In genomic region chr7:16783758-16784415, GRCm38 (mm10) we compare ENCODE assay signal across 8 mouse cellular contexts. TPM values are rescaled to one million over a fixed set of nuclear protein-coding genes. Genes with fewer than 3 reads are reported as not detected.
A peak's percentile ranks its signal among the peaks of the same experiment; 100 is the strongest.
DNase-seq lines count a peak whose midpoint lies in the region; ATAC-seq lines count a peak whose summit lies in the region.

No protein-coding gene starts in this region.

- H3K27me3 ChIP-seq in forebrain, embryonic 13.5 days: peaks cover 3% of the 10 kb centered on the region; the same call in 1 of the 2 replicates
- peaks cover 24% of the 10 kb centered on the region for H3K27me3 ChIP-seq in hindbrain, embryonic 13.5 days
- H3K27me3 ChIP-seq in liver, embryonic 11.5 days (replicated peaks; ENCODE audit: control insufficient read depth, insufficient read depth, low read length): no peaks in the 10 kb centered on the region
- no peaks in the 10 kb centered on the region for H3K27me3 ChIP-seq in neural tube, embryonic 14.5 days (ENCODE audit: control insufficient read depth, insufficient read depth, low read length)

- 40% methylated on average over 17 of the region's 17 CpGs for WGBS in forebrain, embryonic 13.5 days
- WGBS in hindbrain, embryonic 13.5 days: 45% methylated on average over 17 of the region's 17 CpGs
- 45% methylated on average over 17 of the region's 17 CpGs for WGBS in liver, embryonic 11.5 days
- 43% methylated on average over 17 of the region's 17 CpGs for WGBS in neural tube, embryonic 14.5 days

- H3K4me1 ChIP-seq in forebrain, embryonic 13.5 days: peaks cover 44% of the 10 kb centered on the region
- H3K4me1 ChIP-seq in hindbrain, embryonic 13.5 days (replicated peaks): peaks cover 40% of the 10 kb centered on the region
- peaks cover 21% of the 10 kb centered on the region for H3K4me1 ChIP-seq in liver, embryonic 11.5 days (replicated peaks; ENCODE audit: control insufficient read depth, insufficient read depth, low read length)
- peaks cover 8% of the 10 kb centered on the region; the same call in 1 of the 2 replicates for H3K4me1 ChIP-seq in neural tube, embryonic 14.5 days (ENCODE audit: control insufficient read depth, insufficient read depth, low read length)

- peak overlapping the region; percentile 100 for H3K4me2 ChIP-seq in forebrain, embryonic 13.5 days
- peak overlapping the region; percentile 99 for H3K4me2 ChIP-seq in hindbrain, embryonic 13.5 days
- peak overlapping the region; percentile 79 for H3K4me2 ChIP-seq in liver, embryonic 11.5 days
- H3K4me2 ChIP-seq in neural tube, embryonic 14.5 days (ENCODE audit: low read depth, low read length): peak overlapping the region; percentile 88; the same call in 1 of the 2 replicates

- H3K9ac ChIP-seq in forebrain, embryonic 13.5 days: peak overlapping the region; percentile 79
- H3K9ac ChIP-seq in hindbrain, embryonic 13.5 days: peak overlapping the region; percentile 53; the same call in 1 of the 2 replicates
- H3K9ac ChIP-seq in liver, embryonic 11.5 days (ENCODE audit: low read depth, low read length): peak overlapping the region; percentile 84
- H3K9ac ChIP-seq in neural tube, embryonic 14.5 days (replicated peaks; ENCODE audit: low read depth, low read length): no peak overlapping the region

- peak; percentile 41 for DNase-seq in ovary, postnatal 36 days (ENCODE audit: low spot score)
- DNase-seq in ovary, postnatal 10 days (ENCODE audit: low spot score): no peak
- no peak for DNase-seq in liver, embryonic 11.5 days (ENCODE audit: low spot score)
- no peak for DNase-seq in frontal cortex, adult 2 months (ENCODE audit: extremely low spot score in 1 of 2, low spot score in 1 of 2)
- no peak for DNase-seq in cerebellum, adult 11-12 months

- no peak overlapping the region for H3K27ac ChIP-seq in forebrain, embryonic 13.5 days
- H3K27ac ChIP-seq in hindbrain, embryonic 13.5 days: no peak overlapping the region
- peak overlapping the region; percentile 81 for H3K27ac ChIP-seq in liver, embryonic 11.5 days (ENCODE audit: low read depth, low read length)
- no peak overlapping the region for H3K27ac ChIP-seq in neural tube, embryonic 14.5 days (ENCODE audit: low read depth, low read length)

- no peaks in the 10 kb centered on the region for H3K9me3 ChIP-seq in forebrain, embryonic 13.5 days (replicated peaks)
- no peaks in the 10 kb centered on the region for H3K9me3 ChIP-seq in hindbrain, embryonic 13.5 days
- H3K9me3 ChIP-seq in liver, embryonic 11.5 days (ENCODE audit: control insufficient read depth, low read length): no peaks in the 10 kb centered on the region
- H3K9me3 ChIP-seq in neural tube, embryonic 14.5 days (ENCODE audit: control insufficient read depth, low read length): no peaks in the 10 kb centered on the region

- ATAC-seq in forebrain, embryonic 13.5 days: no peak
- ATAC-seq in hindbrain, embryonic 13.5 days (ENCODE audit: low FRiP score): no peak
- no peak for ATAC-seq in liver, embryonic 11.5 days (replicated peaks; ENCODE audit: low FRiP score)
- ATAC-seq in neural tube, embryonic 14.5 days (ENCODE audit: low read depth): no peak

- peaks cover 4% of the 10 kb centered on the region; the same call in 1 of the 2 replicates for H3K36me3 ChIP-seq in forebrain, embryonic 13.5 days (ENCODE audit: poor library complexity, severe bottlenecking)
- no peaks in the 10 kb centered on the region for H3K36me3 ChIP-seq in hindbrain, embryonic 13.5 days
- H3K36me3 ChIP-seq in liver, embryonic 11.5 days (ENCODE audit: control insufficient read depth, insufficient read depth, low read length): peaks cover 17% of the 10 kb centered on the region; the same call in 1 of the 2 replicates
- no peaks in the 10 kb centered on the region for H3K36me3 ChIP-seq in neural tube, embryonic 14.5 days (ENCODE audit: control insufficient read depth, insufficient read depth, low read length)

- peak overlapping the region; percentile 60 for H3K4me3 ChIP-seq in forebrain, embryonic 13.5 days
- peak overlapping the region; percentile 55; the same call in 1 of the 2 replicates for H3K4me3 ChIP-seq in hindbrain, embryonic 13.5 days
- peak overlapping the region; percentile 72 for H3K4me3 ChIP-seq in liver, embryonic 11.5 days (ENCODE audit: low read depth, low read length)
- H3K4me3 ChIP-seq in neural tube, embryonic 14.5 days (ENCODE audit: low read depth, low read length): no peak overlapping the region

RNA-seq across cellular contexts. Expression of gene Slc1a5, which starts 2.7 kb away (rescaled TPM):
- polyA plus RNA-seq in forebrain, embryonic 13.5 days (2015; fragmentation: Nextera tagmentation; extraction: Ambion mirVana): 16.0 and 17.1 TPM in 2 replicates
- 8.6 and 8.7 TPM in 2 replicates for polyA plus RNA-seq in hindbrain, embryonic 13.5 days (2015; fragmentation: Nextera tagmentation; extraction: Ambion mirVana)
- 58.4 and 67.9 TPM in 2 replicates for polyA plus RNA-seq in liver, embryonic 11.5 days (2014; fragmentation: Nextera tagmentation; extraction: Ambion mirVana)
- 4.5 and 4.6 TPM in 2 replicates for polyA plus RNA-seq in neural tube, embryonic 14.5 days (2014; fragmentation: Nextera tagmentation; extraction: Ambion mirVana)
- polyA plus RNA-seq in frontal cortex, adult 2 months (2012; rRNA removed): 12.6 and 13.4 TPM in 2 replicates

RNA-seq across cellular contexts. Expression of gene Strn4, which starts 31.8 kb away (rescaled TPM):
- 147 and 164 TPM in 2 replicates for polyA plus RNA-seq in forebrain, embryonic 13.5 days (2015; fragmentation: Nextera tagmentation; extraction: Ambion mirVana)
- polyA plus RNA-seq in hindbrain, embryonic 13.5 days (2015; fragmentation: Nextera tagmentation; extraction: Ambion mirVana): 159 and 172 TPM in 2 replicates
- 74.8 and 80.9 TPM in 2 replicates for polyA plus RNA-seq in liver, embryonic 11.5 days (2014; fragmentation: Nextera tagmentation; extraction: Ambion mirVana)
- 191 and 199 TPM in 2 replicates for polyA plus RNA-seq in neural tube, embryonic 14.5 days (2014; fragmentation: Nextera tagmentation; extraction: Ambion mirVana)
- 262 TPM in 2 replicates for polyA plus RNA-seq in frontal cortex, adult 2 months (2012; rRNA removed)

RNA-seq across cellular contexts. Expression of gene Fkrp, which starts 32.6 kb away (rescaled TPM):
- 24.0 and 28.0 TPM in 2 replicates for polyA plus RNA-seq in forebrain, embryonic 13.5 days (2015; fragmentation: Nextera tagmentation; extraction: Ambion mirVana)
- 43.6 and 45.3 TPM in 2 replicates for polyA plus RNA-seq in hindbrain, embryonic 13.5 days (2015; fragmentation: Nextera tagmentation; extraction: Ambion mirVana)
- polyA plus RNA-seq in liver, embryonic 11.5 days (2014; fragmentation: Nextera tagmentation; extraction: Ambion mirVana): 20.3 and 22.9 TPM in 2 replicates
- 44.5 and 51.5 TPM in 2 replicates for polyA plus RNA-seq in neural tube, embryonic 14.5 days (2014; fragmentation: Nextera tagmentation; extraction: Ambion mirVana)
- 38.2 and 40.3 TPM in 2 replicates for polyA plus RNA-seq in frontal cortex, adult 2 months (2012; rRNA removed)

RNA-seq across cellular contexts. Expression of gene Ap2s1, which starts 45.7 kb away (rescaled TPM):
- 328 and 333 TPM in 2 replicates for polyA plus RNA-seq in forebrain, embryonic 13.5 days (2015; fragmentation: Nextera tagmentation; extraction: Ambion mirVana)
- 381 and 383 TPM in 2 replicates for polyA plus RNA-seq in hindbrain, embryonic 13.5 days (2015; fragmentation: Nextera tagmentation; extraction: Ambion mirVana)
- 289 and 300 TPM in 2 replicates for polyA plus RNA-seq in liver, embryonic 11.5 days (2014; fragmentation: Nextera tagmentation; extraction: Ambion mirVana)
- 404 and 458 TPM in 2 replicates for polyA plus RNA-seq in neural tube, embryonic 14.5 days (2014; fragmentation: Nextera tagmentation; extraction: Ambion mirVana)
- polyA plus RNA-seq in frontal cortex, adult 2 months (2012; rRNA removed): 537 and 586 TPM in 2 replicates

RNA-seq across cellular contexts. Expression of gene Prkd2, which starts 58.8 kb away (rescaled TPM):
- polyA plus RNA-seq in forebrain, embryonic 13.5 days (2015; fragmentation: Nextera tagmentation; extraction: Ambion mirVana): 7.7 and 8.3 TPM in 2 replicates
- polyA plus RNA-seq in hindbrain, embryonic 13.5 days (2015; fragmentation: Nextera tagmentation; extraction: Ambion mirVana): 6.6 and 7.3 TPM in 2 replicates
- polyA plus RNA-seq in liver, embryonic 11.5 days (2014; fragmentation: Nextera tagmentation; extraction: Ambion mirVana): 7.6 and 8.4 TPM in 2 replicates
- 4.5 and 7.4 TPM in 2 replicates for polyA plus RNA-seq in neural tube, embryonic 14.5 days (2014; fragmentation: Nextera tagmentation; extraction: Ambion mirVana)
- polyA plus RNA-seq in frontal cortex, adult 2 months (2012; rRNA removed): 6.4 and 6.7 TPM in 2 replicates
